Mouse (Mus musculus) cerebellum, adult 2 months (tissue): Measurements from ENCODE around the gene Rph3al.

Source experiments
- CTCF ChIP-seq: fragments of 200-500 bp; IDR thresholded peaks from 2 replicates; pipeline ENCODE4 v1.5.1; 2011; ENCODE audit warnings: low read depth, mild to moderate bottlenecking, control low read depth, low read length, moderate library complexity, borderline replicate concordance; ENCODE audit not compliant: insufficient read depth
- POLR2A ChIP-seq: fragments of 200-500 bp; IDR thresholded peaks from 2 replicates; pipeline ENCODE4 v1.6.1; 2011; ENCODE audit warnings: low read length, control low read depth, borderline replicate concordance; ENCODE audit not compliant: insufficient read depth

DNA sequence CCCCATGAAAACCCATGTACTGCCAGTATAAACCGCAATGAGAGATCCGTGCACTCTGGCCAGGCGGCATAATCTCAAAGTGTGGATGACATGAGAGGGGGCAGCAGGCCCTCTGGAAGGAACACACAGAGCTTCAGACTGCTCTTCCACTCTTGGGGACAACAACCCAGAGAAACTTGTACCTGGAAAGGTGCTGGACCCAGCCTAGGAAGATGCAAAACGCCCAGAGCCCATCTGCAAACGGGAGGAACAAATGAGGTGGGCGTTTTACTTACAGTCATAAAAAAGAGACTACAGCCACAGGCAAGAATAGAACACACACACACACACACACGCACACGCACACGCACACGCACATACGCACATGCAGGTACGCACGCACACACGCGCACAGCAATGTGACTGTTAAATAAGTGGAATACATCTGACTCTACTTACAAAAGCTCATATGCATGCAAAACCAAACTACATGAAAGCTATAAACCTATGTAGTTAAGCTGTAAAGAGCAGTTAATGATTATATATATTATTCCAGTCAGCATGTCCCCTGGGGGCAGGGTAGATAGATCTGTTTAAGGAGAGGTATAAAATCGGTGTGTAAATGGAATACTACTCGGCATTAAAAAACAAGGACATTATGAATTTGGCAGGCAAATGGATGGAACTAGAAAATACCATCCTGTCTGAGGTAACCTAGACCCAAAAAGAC, 19.0 kb upstream of the Rph3al start:
- no peak for TF ChIP-seq CTCF
- no peak for TF ChIP-seq POLR2A
